Mouse (Mus musculus): ENCODE measurements around the gene Gm10337. TPM values are rescaled to one million over a fixed set of nuclear protein-coding genes. Genes with fewer than 3 reads are reported as not detected.

Gm10337 gene
- polyA plus RNA-seq, 1 experiment = not detected

DNA sequence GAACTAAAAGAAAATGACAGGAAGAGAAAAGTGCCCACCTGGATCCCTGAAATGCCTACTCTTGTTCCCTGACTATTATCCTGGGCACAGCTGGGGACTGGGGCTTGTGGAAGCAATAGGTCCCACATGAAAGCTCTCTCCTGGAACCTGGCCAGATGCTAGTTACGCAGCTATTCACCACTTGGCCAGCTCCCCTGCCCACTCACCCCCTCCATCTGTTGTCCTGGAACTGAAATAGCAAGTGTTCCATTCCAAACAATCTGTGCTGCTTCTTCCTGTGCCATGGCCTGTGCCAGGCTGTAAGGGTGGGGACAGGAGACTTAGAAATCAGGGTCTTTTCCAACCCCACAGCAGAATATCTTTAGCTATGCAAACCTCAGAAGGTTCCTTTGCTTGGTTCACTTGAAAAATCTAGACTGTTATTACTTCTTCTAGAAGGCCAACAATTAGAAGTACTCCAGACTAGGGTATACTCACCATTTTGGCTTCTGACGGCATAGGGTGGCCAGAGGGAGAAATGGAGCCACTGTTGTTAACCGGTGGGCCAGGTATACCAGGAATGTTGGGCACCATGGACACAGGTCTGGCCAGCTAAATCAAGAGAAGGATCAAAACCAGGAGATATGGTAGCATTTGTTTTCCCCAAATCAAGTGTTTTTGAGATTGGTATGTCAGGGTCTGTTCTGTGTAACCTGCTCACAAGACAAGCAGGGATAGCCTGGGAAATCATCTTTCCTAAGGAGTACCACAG lies 43.3 kb downstream of the Gm10337 start:
- DNase-seq (ENCODE audit: extremely low spot score in 1 of 2, low spot score in 1 of 2) = peak; percentile 86 to 94

DNA sequence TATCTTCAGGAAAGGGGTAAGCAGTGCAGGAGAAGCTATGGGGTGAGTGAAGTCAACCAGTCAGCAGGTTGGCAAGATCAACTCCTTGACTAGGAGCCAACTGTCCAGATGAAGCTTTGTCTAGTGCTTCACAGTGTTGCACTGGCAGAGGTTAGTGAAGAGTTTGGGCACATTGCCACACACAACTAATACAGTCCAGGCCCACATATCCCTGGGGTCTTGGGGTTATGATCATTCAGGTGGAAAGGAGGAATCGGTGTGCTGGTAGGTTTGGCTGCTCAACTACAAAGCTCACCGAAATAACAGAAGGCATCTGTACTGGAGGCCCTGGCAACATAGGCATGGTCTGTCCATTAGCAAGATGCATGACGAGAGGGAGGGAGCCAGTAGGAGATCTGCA lies 44.0 kb downstream of the Gm10337 start:
- no peak for DNase-seq (ENCODE audit: extremely low spot score in 1 of 2, low spot score in 1 of 2)

DNA sequence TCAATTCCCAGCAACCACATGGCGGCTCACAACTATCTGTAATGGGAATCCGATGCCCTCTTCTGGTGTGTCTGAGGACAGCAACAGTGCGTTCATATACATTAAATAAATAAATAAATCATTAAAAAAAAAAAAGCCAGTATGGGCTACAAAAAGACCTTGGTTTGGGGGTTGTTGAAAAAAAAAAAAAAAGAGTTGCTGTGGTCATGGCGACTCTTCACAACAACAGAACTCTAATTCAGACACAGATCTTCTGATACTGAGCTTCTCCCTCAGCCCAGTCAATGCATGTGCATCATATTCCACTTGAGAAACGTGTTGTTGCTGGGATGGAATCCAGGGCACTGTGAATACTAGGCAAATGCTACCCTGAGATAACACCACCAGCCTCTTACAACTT lies 49.1 kb downstream of the Gm10337 start:
- DNase-seq (ENCODE audit: extremely low spot score in 1 of 2, low spot score in 1 of 2) = no peak

Other genes starting within 250 kb of the Gm10337 start
- gene Rarg, start 246.2 kb upstream of the Gm10337 start, polyA plus RNA-seq (2012; rRNA removed) = 10.5 and 11.2 TPM in 2 replicates
- 0.08 and 0.15 TPM in 2 replicates for gene Gm9918, start 233.2 kb upstream of the Gm10337 start, polyA plus RNA-seq (2012; rRNA removed)
- 46.2 and 48.9 TPM in 2 replicates for gene Mfsd5, start 224.3 kb upstream of the Gm10337 start, polyA plus RNA-seq (2012; rRNA removed)
- gene Espl1, start 207.5 kb upstream of the Gm10337 start, polyA plus RNA-seq (2012; rRNA removed) = 1.6 TPM in 2 replicates
- gene Pfdn5, start 177.6 kb upstream of the Gm10337 start, polyA plus RNA-seq (2012; rRNA removed) = 485 and 514 TPM in 2 replicates
- 87.9 and 91.1 TPM in 2 replicates for gene Myg1, start 172.0 kb upstream of the Gm10337 start, polyA plus RNA-seq (2012; rRNA removed)
- 18.1 and 18.6 TPM in 2 replicates for gene Aaas, start 153.0 kb upstream of the Gm10337 start, polyA plus RNA-seq (2012; rRNA removed)
- gene Sp7, start 136.5 kb upstream of the Gm10337 start, polyA plus RNA-seq (2012; rRNA removed) = 18.4 and 22.0 TPM in 2 replicates
- gene Sp1, start 97.6 kb upstream of the Gm10337 start, polyA plus RNA-seq (2012; rRNA removed) = 10.3 and 11.4 TPM in 2 replicates
- 1.3 and 1.6 TPM in 2 replicates for gene Amhr2, start 58.4 kb upstream of the Gm10337 start, polyA plus RNA-seq (2012; rRNA removed)
- gene Prr13, start 44.7 kb upstream of the Gm10337 start, polyA plus RNA-seq (2012; rRNA removed) = 78.3 and 83.6 TPM in 2 replicates
- gene Pcbp2, start 33.2 kb upstream of the Gm10337 start, polyA plus RNA-seq (2012; rRNA removed) = 538 and 576 TPM in 2 replicates
- 83.9 and 90.8 TPM in 2 replicates for gene Map3k12, start 13.3 kb downstream of the Gm10337 start, polyA plus RNA-seq (2012; rRNA removed)
- gene Tarbp2, start 14.5 kb downstream of the Gm10337 start, polyA plus RNA-seq (2012; rRNA removed) = 72.8 and 80.1 TPM in 2 replicates
- 5.2 and 6.7 TPM in 2 replicates for gene Npff, start 21.2 kb downstream of the Gm10337 start, polyA plus RNA-seq (2012; rRNA removed)
- gene Gm28047, start 121.3 kb downstream of the Gm10337 start, polyA plus RNA-seq (2012; rRNA removed) = 0.08 TPM in 1 of 2 replicates, not detected in the other
- gene Atf7, start 121.7 kb downstream of the Gm10337 start, polyA plus RNA-seq (2012; rRNA removed) = 44.1 and 45.1 TPM in 2 replicates
- 322 and 324 TPM in 2 replicates for gene Atp5g2, start 168.6 kb downstream of the Gm10337 start, polyA plus RNA-seq (2012; rRNA removed)
- gene Calcoco1, start 218.5 kb downstream of the Gm10337 start, polyA plus RNA-seq (2012; rRNA removed) = 64.9 and 69.7 TPM in 2 replicates

All from frontal cortex, adult 2 months (tissue).